Mouse (Mus musculus): ENCODE data around the gene AC140267.1. TPM values are rescaled to one million over a fixed set of nuclear protein-coding genes. Genes with fewer than 3 reads are reported as not detected.

The AC140267.1 gene
- not detected in 2 replicates for polyA plus RNA-seq (2016; fragmentation: Nextera tagmentation; extraction: Ambion mirVana)

DNA sequence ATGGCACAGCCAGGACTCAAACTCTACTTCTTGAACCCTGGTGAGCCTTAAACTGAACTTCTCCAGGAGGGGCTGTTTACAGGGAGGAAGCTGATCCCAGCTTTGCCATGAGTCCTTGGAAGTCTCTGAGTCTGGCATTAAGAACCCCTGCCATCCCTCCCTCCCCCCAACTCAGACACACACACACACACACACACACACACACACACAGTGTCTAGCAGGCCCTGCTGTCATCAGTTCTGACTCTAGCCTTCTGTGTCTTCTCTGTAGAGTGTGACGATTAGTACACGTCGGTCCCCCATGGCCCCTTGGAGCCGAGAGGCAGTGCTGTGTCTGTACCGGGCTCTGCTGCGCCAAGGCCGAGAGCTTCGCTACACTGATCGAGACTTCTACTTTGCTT lies at the start of gene AC140267.1:
AC140267.1 (plus strand) TSS at position 301 of the 400 bp plus-strand sequence.
- Histone ChIP-seq H3K4me1 (peaks cover 25% of the 10 kb centered on the region), H3K36me3 (replicated peaks) (peaks cover 48% of the 10 kb centered on the region), H3K27ac (replicated peaks) (peak within 1 kb of the TSS; percentile 95), H3K9me3 (no peaks in the 10 kb centered on the region), H3K27me3 (replicated peaks; ENCODE audit: low read depth, poor library complexity, severe bottlenecking) (no peaks in the 10 kb centered on the region), H3K4me3 (peak within 1 kb of the TSS; percentile 83)
- DNase-seq (ENCODE audit: low spot score): no peak
- WGBS: 94% methylated on average over 9 of the region's 9 CpGs

DNA sequence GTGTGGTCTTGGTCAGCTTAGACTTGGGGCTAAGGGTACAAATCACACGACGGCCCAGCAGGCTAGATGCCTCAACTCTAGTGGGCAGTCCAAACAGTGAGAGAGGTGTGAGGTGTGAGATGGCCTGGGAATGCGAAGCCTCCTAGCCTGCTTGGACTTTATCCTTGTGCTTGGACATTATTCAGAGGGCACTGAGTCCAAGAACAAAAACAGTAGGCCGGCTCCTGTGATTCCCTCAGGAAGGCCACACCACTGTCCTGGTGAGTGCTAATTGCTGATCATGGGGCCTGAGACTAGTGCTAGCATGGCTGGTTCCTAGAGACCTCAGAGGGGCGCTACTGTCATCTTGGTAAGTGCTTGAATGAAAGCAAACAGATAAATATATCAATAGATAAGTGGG lies 46.7 kb upstream of the AC140267.1 start:
- WGBS: 85% methylated on average over 5 of the region's 5 CpGs
- no peaks in the 10 kb centered on the region for H3K27me3 ChIP-seq (replicated peaks; ENCODE audit: low read depth, poor library complexity, severe bottlenecking)
- no peak overlapping the region for H3K4me3 ChIP-seq
- no peak for DNase-seq (ENCODE audit: low spot score)
- no peak overlapping the region for H3K27ac ChIP-seq (replicated peaks)
- H3K4me1 ChIP-seq: peaks cover 17% of the 10 kb centered on the region
- H3K36me3 ChIP-seq (replicated peaks): no peaks in the 10 kb centered on the region
- no peaks in the 10 kb centered on the region for H3K9me3 ChIP-seq

DNA sequence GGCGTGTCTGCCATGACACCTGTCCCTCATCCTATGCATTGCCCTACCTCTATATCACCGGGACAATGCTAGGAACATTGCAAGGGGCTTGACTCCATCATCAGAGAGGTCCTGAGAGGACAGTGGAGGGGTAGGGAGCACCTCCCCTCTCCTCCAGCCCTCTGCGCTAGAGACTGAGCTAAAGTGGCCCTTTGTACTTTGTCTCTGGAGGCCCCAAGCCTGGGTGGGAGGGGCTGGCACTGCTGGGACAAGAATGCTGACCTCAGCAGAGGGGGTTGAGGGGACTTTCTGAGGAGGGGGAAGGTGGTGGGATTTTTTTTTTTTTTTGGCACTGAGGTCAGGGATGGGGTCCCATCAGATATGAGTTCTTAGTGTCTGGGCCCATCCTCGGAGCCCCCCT lies 45.6 kb upstream of the AC140267.1 start:
- peaks cover 17% of the 10 kb centered on the region for H3K4me1 ChIP-seq
- WGBS: 66% methylated on average over 4 of the region's 4 CpGs
- H3K27me3 ChIP-seq (replicated peaks; ENCODE audit: low read depth, poor library complexity, severe bottlenecking): no peaks in the 10 kb centered on the region
- no peak overlapping the region for H3K4me3 ChIP-seq
- no peak overlapping the region for H3K27ac ChIP-seq (replicated peaks)
- H3K9me3 ChIP-seq: no peaks in the 10 kb centered on the region
- no peaks in the 10 kb centered on the region for H3K36me3 ChIP-seq (replicated peaks)
- DNase-seq (ENCODE audit: low spot score): no peak

DNA sequence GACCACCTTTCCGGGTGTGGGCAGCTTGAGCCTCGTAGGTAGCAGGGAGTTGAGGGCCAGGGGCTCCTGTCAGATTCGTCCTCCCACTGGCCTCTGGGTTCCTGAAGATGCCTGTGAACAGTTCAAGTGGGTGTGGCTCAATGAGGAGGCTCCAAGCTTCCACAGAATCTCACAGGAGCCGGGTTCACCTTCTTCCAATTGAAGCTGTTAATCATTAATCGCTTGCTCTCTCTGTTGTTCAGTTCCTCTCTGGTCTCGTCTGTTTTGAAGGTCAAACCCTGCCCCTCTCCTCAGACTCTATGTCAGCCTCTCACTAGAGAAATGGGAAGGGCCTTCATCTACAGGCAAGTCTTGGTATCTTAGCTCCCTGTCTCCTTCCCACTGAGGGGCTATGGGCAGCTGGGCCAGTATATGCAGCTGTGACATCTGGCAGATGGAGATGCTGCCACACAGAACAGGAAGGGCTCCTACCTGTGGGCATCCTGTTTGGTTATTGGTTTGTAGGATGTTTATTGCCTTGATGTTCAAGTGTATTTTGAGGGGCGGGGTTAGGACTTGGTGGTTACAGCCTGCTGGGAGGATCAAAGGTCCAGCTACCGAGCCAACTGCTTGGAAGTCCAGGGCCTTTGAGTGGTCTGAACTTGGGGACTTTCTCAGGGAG lies 43.9 kb upstream of the AC140267.1 start:
- DNase-seq (ENCODE audit: low spot score): no peak
- H3K27me3 ChIP-seq (replicated peaks; ENCODE audit: low read depth, poor library complexity, severe bottlenecking): no peaks in the 10 kb centered on the region
- WGBS: 80% methylated on average over 8 of the region's 8 CpGs
- H3K4me3 ChIP-seq: no peak overlapping the region
- no peak overlapping the region for H3K27ac ChIP-seq (replicated peaks)
- H3K36me3 ChIP-seq (replicated peaks): no peaks in the 10 kb centered on the region
- H3K4me1 ChIP-seq: peaks cover 17% of the 10 kb centered on the region
- no peaks in the 10 kb centered on the region for H3K9me3 ChIP-seq

DNA sequence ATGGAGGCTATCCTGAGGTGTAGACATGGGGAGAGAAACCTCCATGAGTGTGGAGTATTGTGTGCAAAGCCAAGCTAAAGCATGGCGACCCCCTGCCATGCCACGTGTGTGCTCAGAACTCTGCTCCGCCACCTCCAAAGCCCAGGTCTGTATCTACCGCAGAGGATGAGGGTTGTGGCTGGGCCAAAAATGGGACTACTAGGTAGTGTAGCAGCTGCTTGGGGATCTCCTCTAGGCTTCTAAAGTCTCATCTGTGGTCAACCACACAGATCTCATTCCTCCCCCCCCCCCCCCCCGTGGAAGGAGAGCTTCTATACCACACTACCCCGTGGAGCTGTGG lies 43.4 kb upstream of the AC140267.1 start:
- no peak for DNase-seq (ENCODE audit: low spot score)
- 86% methylated on average over 6 of the region's 6 CpGs for WGBS
- no peak overlapping the region for H3K27ac ChIP-seq (replicated peaks)
- H3K36me3 ChIP-seq (replicated peaks): peaks cover 2% of the 10 kb centered on the region; the same call in 1 of the 2 replicates
- no peaks in the 10 kb centered on the region for H3K9me3 ChIP-seq
- H3K27me3 ChIP-seq (replicated peaks; ENCODE audit: low read depth, poor library complexity, severe bottlenecking): no peaks in the 10 kb centered on the region
- no peak overlapping the region for H3K4me3 ChIP-seq
- H3K4me1 ChIP-seq: peaks cover 17% of the 10 kb centered on the region

DNA sequence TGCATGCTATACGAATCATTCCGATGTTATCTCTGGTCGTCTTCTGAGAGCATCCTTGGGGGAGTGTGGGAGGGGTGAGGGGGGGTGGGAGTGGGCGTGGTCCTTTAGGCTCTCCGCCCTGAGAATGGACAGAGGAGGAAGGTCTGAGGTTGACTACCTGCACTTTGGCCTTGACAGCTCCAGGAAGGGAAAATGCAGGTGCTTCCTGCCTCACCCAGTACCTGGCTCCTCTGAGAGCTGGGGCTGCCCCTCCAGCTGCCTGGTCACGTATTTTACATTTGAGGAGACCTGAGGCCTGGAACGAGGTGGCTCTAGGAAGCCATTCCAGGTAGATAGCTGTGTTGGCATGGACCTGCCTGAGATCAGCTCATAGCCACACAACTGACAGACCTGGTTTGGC lies 42.8 kb upstream of the AC140267.1 start:
- no peak for DNase-seq (ENCODE audit: low spot score)
- Histone ChIP-seq H3K27me3 (replicated peaks; ENCODE audit: low read depth, poor library complexity, severe bottlenecking) (no peaks in the 10 kb centered on the region), H3K4me3 (no peak overlapping the region), H3K9me3 (no peaks in the 10 kb centered on the region), H3K36me3 (replicated peaks) (peaks cover 8% of the 10 kb centered on the region; the same call in 1 of the 2 replicates), H3K4me1 (peaks cover 17% of the 10 kb centered on the region), H3K27ac (replicated peaks) (no peak overlapping the region)
- WGBS: 87% methylated on average over 7 of the region's 7 CpGs

DNA sequence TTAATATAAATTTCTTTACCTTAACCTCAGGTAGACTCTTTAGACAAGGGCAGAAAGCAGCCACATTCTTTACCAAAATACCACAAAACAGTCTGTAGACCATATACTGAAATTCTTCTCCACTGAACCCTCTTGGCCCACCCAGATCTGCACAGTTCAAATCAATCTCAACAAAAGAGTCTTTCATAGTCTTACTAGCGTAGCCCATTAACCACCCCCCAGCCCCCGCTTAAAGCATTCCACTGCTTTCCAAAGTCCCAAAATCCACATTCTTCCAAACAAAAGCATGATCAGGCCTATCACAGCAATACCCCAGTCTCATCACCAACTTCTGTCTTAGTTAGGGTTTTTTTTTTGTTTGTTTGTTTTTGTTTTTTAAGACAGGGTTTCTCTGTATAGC lies 36.1 kb upstream of the AC140267.1 start:
- 55% methylated on average over 2 of the region's 2 CpGs for WGBS
- peaks cover 19% of the 10 kb centered on the region; the same call in 1 of the 2 replicates for H3K36me3 ChIP-seq (replicated peaks)
- H3K27ac ChIP-seq (replicated peaks): no peak overlapping the region

DNA sequence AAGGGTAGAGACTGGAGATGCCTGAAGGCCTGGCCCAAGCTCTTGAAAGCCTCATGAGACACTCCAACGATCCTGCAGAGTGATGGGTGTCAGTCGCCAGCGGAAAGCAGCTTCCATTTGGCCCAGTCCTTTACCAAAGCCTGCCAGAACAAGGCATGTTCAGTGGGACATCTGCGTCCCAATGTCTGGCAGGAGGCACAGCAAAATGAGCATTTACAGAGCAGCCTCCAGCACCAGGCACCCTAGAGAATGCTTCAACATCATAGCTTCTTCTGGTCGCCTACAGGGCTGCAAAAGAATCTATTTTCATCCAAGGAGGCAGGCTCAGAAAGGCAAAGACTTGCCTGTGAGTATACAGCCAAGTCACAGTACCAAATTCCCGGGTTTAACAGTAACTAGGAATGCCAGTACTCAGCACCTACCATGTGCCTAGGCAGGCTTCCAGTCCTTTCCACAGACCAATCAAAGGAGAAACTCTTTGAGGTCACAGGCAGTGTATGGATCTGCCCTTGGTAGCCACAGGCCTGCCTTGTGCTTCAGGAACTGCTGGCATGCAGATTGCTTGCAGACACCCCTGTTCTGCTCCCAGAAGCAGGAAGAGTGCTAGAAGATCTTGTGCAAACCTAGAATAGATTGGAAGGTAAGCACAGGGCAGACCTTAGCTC lies 33.4 kb upstream of the AC140267.1 start:
- Histone ChIP-seq H3K4me1 (peaks cover 10% of the 10 kb centered on the region; the same call in 1 of the 2 replicates), H3K36me3 (replicated peaks) (peaks cover 23% of the 10 kb centered on the region)
- DNase-seq (ENCODE audit: low spot score): no peak

More for the DNA sequence above, 36.1 kb upstream of the AC140267.1 start:
- Histone ChIP-seq H3K4me3 (no peak overlapping the region), H3K27me3 (replicated peaks; ENCODE audit: low read depth, poor library complexity, severe bottlenecking) (no peaks in the 10 kb centered on the region), H3K4me1 (peaks cover 10% of the 10 kb centered on the region; the same call in 1 of the 2 replicates), H3K9me3 (no peaks in the 10 kb centered on the region)
- DNase-seq (ENCODE audit: low spot score): no peak

DNA sequence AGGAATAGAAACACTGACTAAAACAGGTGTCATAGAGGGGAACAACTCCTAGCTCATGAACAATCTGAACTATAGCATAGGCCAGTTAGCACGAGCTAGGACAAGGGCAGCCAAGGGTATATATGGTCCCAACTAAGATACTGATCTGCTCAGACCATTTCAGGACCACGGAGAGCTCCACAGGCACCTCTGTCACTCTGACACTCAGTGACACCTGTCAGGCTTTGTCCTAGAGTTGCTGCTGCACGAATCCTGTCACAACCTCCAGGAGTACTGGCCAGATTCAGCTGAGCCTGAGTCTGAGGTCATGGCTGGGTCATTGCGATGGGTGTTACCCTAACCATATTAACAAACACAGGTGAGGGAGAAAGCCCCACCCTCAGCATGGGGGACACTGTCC lies 32.2 kb upstream of the AC140267.1 start:
- Histone ChIP-seq H3K4me3 (no peak overlapping the region), H3K9me3 (no peaks in the 10 kb centered on the region), H3K27me3 (replicated peaks; ENCODE audit: low read depth, poor library complexity, severe bottlenecking) (no peaks in the 10 kb centered on the region), H3K27ac (replicated peaks) (no peak overlapping the region), H3K4me1 (peaks cover 13% of the 10 kb centered on the region), H3K36me3 (replicated peaks) (peaks cover 13% of the 10 kb centered on the region)
- 36% methylated on average over 4 of the region's 4 CpGs for WGBS
- DNase-seq (ENCODE audit: low spot score): peak; percentile 65

More for the DNA sequence above, 33.4 kb upstream of the AC140267.1 start:
- H3K27ac ChIP-seq (replicated peaks): no peak overlapping the region
- no peaks in the 10 kb centered on the region for H3K9me3 ChIP-seq
- H3K27me3 ChIP-seq (replicated peaks; ENCODE audit: low read depth, poor library complexity, severe bottlenecking): no peaks in the 10 kb centered on the region
- no peak overlapping the region for H3K4me3 ChIP-seq
- 89% methylated on average over 6 of the region's 6 CpGs for WGBS

DNA sequence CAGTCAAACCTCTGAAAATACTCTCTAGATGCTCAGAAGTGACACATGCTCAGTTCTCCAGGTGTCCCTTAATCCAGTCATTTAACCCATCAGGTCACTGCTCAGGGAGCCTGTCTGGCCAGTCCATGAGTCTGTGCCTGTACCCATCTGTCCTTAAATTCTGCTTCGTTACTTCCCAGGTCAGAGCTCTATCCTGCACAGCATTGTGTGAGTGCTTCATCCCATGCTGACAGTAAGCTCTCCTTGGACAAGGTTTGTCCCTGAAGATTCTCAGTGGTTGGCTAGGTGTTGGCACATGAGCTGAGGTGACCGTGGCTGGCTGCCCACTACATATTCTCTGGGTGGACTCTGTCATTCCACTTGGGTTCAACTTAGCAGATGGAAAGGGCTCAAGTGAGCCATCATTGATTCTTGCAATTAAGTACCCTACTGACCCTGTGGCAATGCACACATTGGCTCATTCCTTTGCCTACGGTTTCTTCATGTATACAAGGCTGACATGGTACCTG lies 29.5 kb upstream of the AC140267.1 start:
- 88% methylated on average over 3 of the region's 3 CpGs for WGBS
- no peak for DNase-seq (ENCODE audit: low spot score)
- H3K9me3 ChIP-seq: no peaks in the 10 kb centered on the region
- no peaks in the 10 kb centered on the region for H3K27me3 ChIP-seq (replicated peaks; ENCODE audit: low read depth, poor library complexity, severe bottlenecking)
- no peak overlapping the region for H3K4me3 ChIP-seq
- no peak overlapping the region for H3K27ac ChIP-seq (replicated peaks)
- peaks cover 12% of the 10 kb centered on the region for H3K36me3 ChIP-seq (replicated peaks)
- H3K4me1 ChIP-seq: peaks cover 17% of the 10 kb centered on the region

DNA sequence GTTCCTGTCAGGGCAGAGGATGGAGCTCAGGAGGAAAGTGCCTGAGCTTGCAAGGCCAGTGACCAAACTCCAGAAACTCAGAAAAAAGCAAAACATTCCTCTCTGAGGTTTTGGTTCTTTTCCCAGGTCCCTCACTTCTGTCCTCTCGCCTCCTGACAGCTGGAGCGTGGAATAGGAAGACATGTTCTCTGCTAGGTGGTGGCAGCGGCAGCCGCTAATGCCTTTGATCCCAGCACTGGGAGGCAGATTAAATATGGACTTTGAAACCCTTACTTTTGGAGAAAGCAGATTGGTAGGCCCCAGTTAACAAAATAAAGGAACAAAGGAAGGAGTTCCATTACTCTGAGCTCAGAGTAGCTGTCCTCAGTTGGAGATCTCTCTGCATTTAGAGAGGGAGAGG lies 27.2 kb upstream of the AC140267.1 start:
- Histone ChIP-seq H3K36me3 (replicated peaks) (peaks cover 35% of the 10 kb centered on the region), H3K27ac (replicated peaks) (no peak overlapping the region), H3K9me3 (no peaks in the 10 kb centered on the region), H3K4me1 (peaks cover 8% of the 10 kb centered on the region), H3K4me3 (no peak overlapping the region), H3K27me3 (replicated peaks; ENCODE audit: low read depth, poor library complexity, severe bottlenecking) (no peaks in the 10 kb centered on the region)
- WGBS: 24% methylated on average over 4 of the region's 4 CpGs
- DNase-seq (ENCODE audit: low spot score): no peak

DNA sequence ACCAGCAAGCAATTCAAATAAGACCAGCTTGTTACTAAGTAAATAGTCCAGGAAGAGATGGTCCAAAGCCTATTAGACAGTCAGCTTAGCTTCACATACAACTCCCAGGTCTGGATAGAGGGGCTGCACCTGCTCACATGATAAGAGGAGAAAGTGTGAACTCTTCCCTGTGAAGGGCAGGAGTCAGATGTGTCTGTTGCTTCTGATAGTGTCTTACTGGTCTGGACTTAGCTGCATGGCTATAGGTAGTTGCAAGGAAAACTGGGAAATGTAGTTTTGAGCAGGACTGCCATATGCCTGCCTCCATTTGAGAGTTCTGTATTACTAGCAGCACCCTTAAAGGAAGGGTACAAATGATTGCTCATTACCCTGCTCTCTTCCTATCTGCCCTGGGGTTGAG lies 21.9 kb upstream of the AC140267.1 start:
- H3K27ac ChIP-seq (replicated peaks): no peak overlapping the region
- no peak overlapping the region for H3K4me3 ChIP-seq
- H3K9me3 ChIP-seq: no peaks in the 10 kb centered on the region
- H3K27me3 ChIP-seq (replicated peaks; ENCODE audit: low read depth, poor library complexity, severe bottlenecking): no peaks in the 10 kb centered on the region
- peaks cover 46% of the 10 kb centered on the region for H3K36me3 ChIP-seq (replicated peaks)
- peaks cover 11% of the 10 kb centered on the region for H3K4me1 ChIP-seq
- DNase-seq (ENCODE audit: low spot score): no peak

Data from embryonic facial prominence, embryonic 10.5 days (tissue).